Mouse (Mus musculus): ENCODE data around the gene Tshz2. TPM values are rescaled to one million over a fixed set of nuclear protein-coding genes. Genes with fewer than 3 reads are reported as not detected.
A peak's percentile ranks its signal among the peaks of the same experiment; 100 is the strongest.

Tshz2 gene
- polyA plus RNA-seq, 1 experiment from 2014 or later: 3.2 TPM

- no peak overlapping the region for H3K4me2 ChIP-seq (ENCODE audit: low read depth, low read length)
- no peaks in the 10 kb centered on the region for H3K9me3 ChIP-seq (replicated peaks; ENCODE audit: control insufficient read depth, low read length)
- WGBS: 68% methylated on average over 8 of the region's 8 CpGs
- H3K27me3 ChIP-seq (ENCODE audit: control insufficient read depth, insufficient read depth, low read length): no peaks in the 10 kb centered on the region
- no peak overlapping the region for H3K27ac ChIP-seq (ENCODE audit: low read length)
- ATAC-seq (replicated peaks; ENCODE audit: extremely low read depth, insufficient read depth, low FRiP score): no peak
- H3K36me3 ChIP-seq (ENCODE audit: control insufficient read depth, insufficient read depth): no peaks in the 10 kb centered on the region
- no peaks in the 10 kb centered on the region for H3K4me1 ChIP-seq (ENCODE audit: control insufficient read depth, insufficient read depth, low read length)
- H3K9ac ChIP-seq (ENCODE audit: low read length): no peak overlapping the region
- no peak overlapping the region for H3K4me3 ChIP-seq (ENCODE audit: low read length)
Observed at GRCm38 (mm10) chr2:169924177-169924810, 291.5 kb downstream of the Tshz2 start.

- no peaks in the 10 kb centered on the region for H3K27me3 ChIP-seq (ENCODE audit: control insufficient read depth, insufficient read depth, low read length)
- no peak for ATAC-seq (replicated peaks; ENCODE audit: extremely low read depth, insufficient read depth, low FRiP score)
- H3K4me2 ChIP-seq (ENCODE audit: low read depth, low read length): no peak overlapping the region
- H3K27ac ChIP-seq (ENCODE audit: low read length): no peak overlapping the region
- no peaks in the 10 kb centered on the region for H3K9me3 ChIP-seq (replicated peaks; ENCODE audit: control insufficient read depth, low read length)
- no peak overlapping the region for H3K9ac ChIP-seq (ENCODE audit: low read length)
- no peaks in the 10 kb centered on the region for H3K36me3 ChIP-seq (ENCODE audit: control insufficient read depth, insufficient read depth)
- H3K4me1 ChIP-seq (ENCODE audit: control insufficient read depth, insufficient read depth, low read length): peaks cover 2% of the 10 kb centered on the region; the same call in 1 of the 2 replicates
- H3K4me3 ChIP-seq (ENCODE audit: low read length): no peak overlapping the region
- 81% methylated on average over 5 of the region's 5 CpGs for WGBS
Observed at GRCm38 (mm10) chr2:169925466-169925865, 292.7 kb downstream of the Tshz2 start.

- ATAC-seq (replicated peaks; ENCODE audit: extremely low read depth, insufficient read depth, low FRiP score): no peak
- H3K9me3 ChIP-seq (replicated peaks; ENCODE audit: control insufficient read depth, low read length): no peaks in the 10 kb centered on the region
Observed at GRCm38 (mm10) chr2:169926016-169926415, 293.2 kb downstream of the Tshz2 start.

GRCm38 (mm10) chr2:169927401-169927800, 294.6 kb downstream of the Tshz2 start:
- peaks cover 2% of the 10 kb centered on the region; the same call in 1 of the 2 replicates for H3K4me1 ChIP-seq (ENCODE audit: control insufficient read depth, insufficient read depth, low read length)
- no peak overlapping the region for H3K4me3 ChIP-seq (ENCODE audit: low read length)
- WGBS: 70% methylated on average over 2 of the region's 2 CpGs
- no peak overlapping the region for H3K4me2 ChIP-seq (ENCODE audit: low read depth, low read length)
- no peak for ATAC-seq (replicated peaks; ENCODE audit: extremely low read depth, insufficient read depth, low FRiP score)
- H3K27ac ChIP-seq (ENCODE audit: low read length): no peak overlapping the region
- no peak overlapping the region for H3K9ac ChIP-seq (ENCODE audit: low read length)
- H3K9me3 ChIP-seq (replicated peaks; ENCODE audit: control insufficient read depth, low read length): no peaks in the 10 kb centered on the region
- H3K36me3 ChIP-seq (ENCODE audit: control insufficient read depth, insufficient read depth): no peaks in the 10 kb centered on the region
- no peaks in the 10 kb centered on the region for H3K27me3 ChIP-seq (ENCODE audit: control insufficient read depth, insufficient read depth, low read length)

More at GRCm38 (mm10) chr2:169926016-169926415, 293.2 kb downstream of the Tshz2 start:
- Histone ChIP-seq H3K4me2 (ENCODE audit: low read depth, low read length) (no peak overlapping the region), H3K9ac (ENCODE audit: low read length) (no peak overlapping the region), H3K4me1 (ENCODE audit: control insufficient read depth, insufficient read depth, low read length) (peaks cover 2% of the 10 kb centered on the region; the same call in 1 of the 2 replicates), H3K27me3 (ENCODE audit: control insufficient read depth, insufficient read depth, low read length) (no peaks in the 10 kb centered on the region), H3K27ac (ENCODE audit: low read length) (no peak overlapping the region), H3K4me3 (ENCODE audit: low read length) (no peak overlapping the region), H3K36me3 (ENCODE audit: control insufficient read depth, insufficient read depth) (no peaks in the 10 kb centered on the region)
- WGBS: 76% methylated on average over 11 of the region's 11 CpGs

GRCm38 (mm10) chr2:169928447-169929120, 295.8 kb downstream of the Tshz2 start:
- no peaks in the 10 kb centered on the region for H3K27me3 ChIP-seq (ENCODE audit: control insufficient read depth, insufficient read depth, low read length)
- H3K9ac ChIP-seq (ENCODE audit: low read length): no peak overlapping the region
- no peaks in the 10 kb centered on the region for H3K36me3 ChIP-seq (ENCODE audit: control insufficient read depth, insufficient read depth)
- 64% methylated on average over 14 of the region's 14 CpGs for WGBS
- no peak overlapping the region for H3K4me2 ChIP-seq (ENCODE audit: low read depth, low read length)
- ATAC-seq (replicated peaks; ENCODE audit: extremely low read depth, insufficient read depth, low FRiP score): no peak
- no peak overlapping the region for H3K27ac ChIP-seq (ENCODE audit: low read length)
- no peak overlapping the region for H3K4me3 ChIP-seq (ENCODE audit: low read length)
- peaks cover 2% of the 10 kb centered on the region; the same call in 1 of the 2 replicates for H3K4me1 ChIP-seq (ENCODE audit: control insufficient read depth, insufficient read depth, low read length)
- H3K9me3 ChIP-seq (replicated peaks; ENCODE audit: control insufficient read depth, low read length): no peaks in the 10 kb centered on the region

- Histone ChIP-seq H3K4me3 (ENCODE audit: low read length) (peak overlapping the region; percentile 54), H3K9me3 (replicated peaks; ENCODE audit: control insufficient read depth, low read length) (no peaks in the 10 kb centered on the region), H3K27me3 (ENCODE audit: control insufficient read depth, insufficient read depth, low read length) (no peaks in the 10 kb centered on the region), H3K9ac (ENCODE audit: low read length) (peak overlapping the region; percentile 60; the same call in 1 of the 2 replicates), H3K36me3 (ENCODE audit: control insufficient read depth, insufficient read depth) (no peaks in the 10 kb centered on the region), H3K27ac (ENCODE audit: low read length) (no peak overlapping the region), H3K4me2 (ENCODE audit: low read depth, low read length) (peak overlapping the region; percentile 76), H3K4me1 (ENCODE audit: control insufficient read depth, insufficient read depth, low read length) (peaks cover 2% of the 10 kb centered on the region; the same call in 1 of the 2 replicates)
- ATAC-seq (replicated peaks; ENCODE audit: extremely low read depth, insufficient read depth, low FRiP score): no peak; the same call in 1 of the 2 replicates
- 49% methylated on average over 23 of the region's 23 CpGs for WGBS
Observed at GRCm38 (mm10) chr2:169929540-169930497, 297.0 kb downstream of the Tshz2 start.

- Histone ChIP-seq H3K36me3 (ENCODE audit: control insufficient read depth, insufficient read depth) (no peaks in the 10 kb centered on the region), H3K4me3 (ENCODE audit: low read length) (no peak overlapping the region), H3K27me3 (ENCODE audit: control insufficient read depth, insufficient read depth, low read length) (no peaks in the 10 kb centered on the region), H3K9ac (ENCODE audit: low read length) (no peak overlapping the region), H3K4me1 (ENCODE audit: control insufficient read depth, insufficient read depth, low read length) (0 out of 2 replicates have a peak, but pooled peaks cover 2% of the 10 kb centered on the region), H3K9me3 (replicated peaks; ENCODE audit: control insufficient read depth, low read length) (no peaks in the 10 kb centered on the region), H3K4me2 (ENCODE audit: low read depth, low read length) (no peak overlapping the region), H3K27ac (ENCODE audit: low read length) (no peak overlapping the region)
- no peak for ATAC-seq (replicated peaks; ENCODE audit: extremely low read depth, insufficient read depth, low FRiP score)
- 42% methylated on average over 6 of the region's 6 CpGs for WGBS
Observed at GRCm38 (mm10) chr2:169935642-169936041, 302.8 kb downstream of the Tshz2 start.

- 72% methylated on average over 16 of the region's 16 CpGs for WGBS
- Histone ChIP-seq H3K36me3 (ENCODE audit: control insufficient read depth, insufficient read depth) (no peaks in the 10 kb centered on the region), H3K9me3 (replicated peaks; ENCODE audit: control insufficient read depth, low read length) (no peaks in the 10 kb centered on the region), H3K27me3 (ENCODE audit: control insufficient read depth, insufficient read depth, low read length) (no peaks in the 10 kb centered on the region), H3K4me2 (ENCODE audit: low read depth, low read length) (no peak overlapping the region), H3K4me3 (ENCODE audit: low read length) (no peak overlapping the region), H3K27ac (ENCODE audit: low read length) (no peak overlapping the region), H3K4me1 (ENCODE audit: control insufficient read depth, insufficient read depth, low read length) (0 out of 2 replicates have a peak, but pooled peaks cover 2% of the 10 kb centered on the region), H3K9ac (ENCODE audit: low read length) (no peak overlapping the region)
- ATAC-seq (replicated peaks; ENCODE audit: extremely low read depth, insufficient read depth, low FRiP score): no peak
Observed at GRCm38 (mm10) chr2:169940297-169941142, 307.7 kb downstream of the Tshz2 start.
